Mouse (Mus musculus) gonadal fat pad, adult 2 months (tissue): ENCODE results near the gene Wwc1. TPM values are rescaled to one million over a fixed set of nuclear protein-coding genes. Genes with fewer than 3 reads are reported as not detected.

Source experiments
- DNase-seq: peaks from one replicate; pipeline ENCODE4 v3.0.0-alpha.2; 2012; ENCODE audit warnings: low read depth
- polyA plus RNA-seq: library from polyadenylated mRNA; depleted of rRNA; stranded (reverse); fragments of >200 nt; gene quantifications from 2 replicates; pipeline ENCODE4 v1.2.3, GENCODE M21; 2012

Wwc1 gene
- polyA plus RNA-seq, 1 experiment = 42.3 TPM

DNA sequence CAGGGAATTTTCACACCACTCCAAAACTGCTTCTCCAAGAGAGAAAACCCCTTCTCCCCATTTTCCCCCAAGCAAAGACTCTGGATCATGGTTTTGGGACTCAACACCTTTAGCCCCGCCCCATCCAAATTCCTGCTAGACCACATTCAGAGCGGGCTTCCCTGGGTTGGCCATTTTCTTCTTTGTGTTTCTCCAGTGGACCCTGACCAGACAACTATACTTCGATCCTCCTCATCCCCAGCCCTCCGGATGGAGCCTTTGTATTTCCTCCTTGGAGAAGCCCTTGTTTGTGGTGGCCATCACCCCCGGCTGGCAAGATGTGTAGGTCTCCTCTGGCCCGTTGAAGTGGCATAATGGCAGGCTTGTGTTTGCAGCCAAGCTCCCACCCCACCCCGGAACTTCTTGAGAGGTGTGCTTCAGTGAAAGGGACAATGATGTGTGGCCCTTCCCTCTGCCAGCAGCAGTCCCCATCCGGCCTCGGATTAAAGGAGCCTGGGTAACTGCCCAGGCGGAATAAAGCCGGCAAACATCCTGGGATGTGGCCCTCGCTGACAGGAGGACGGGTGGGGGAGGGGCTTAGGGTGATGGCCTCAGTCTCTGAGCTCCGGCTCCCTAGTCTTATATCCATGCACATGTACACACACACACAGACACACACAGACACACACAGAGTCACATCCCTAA is 46.8 kb downstream of the Wwc1 start:
- DNase-seq = no peak

DNA sequence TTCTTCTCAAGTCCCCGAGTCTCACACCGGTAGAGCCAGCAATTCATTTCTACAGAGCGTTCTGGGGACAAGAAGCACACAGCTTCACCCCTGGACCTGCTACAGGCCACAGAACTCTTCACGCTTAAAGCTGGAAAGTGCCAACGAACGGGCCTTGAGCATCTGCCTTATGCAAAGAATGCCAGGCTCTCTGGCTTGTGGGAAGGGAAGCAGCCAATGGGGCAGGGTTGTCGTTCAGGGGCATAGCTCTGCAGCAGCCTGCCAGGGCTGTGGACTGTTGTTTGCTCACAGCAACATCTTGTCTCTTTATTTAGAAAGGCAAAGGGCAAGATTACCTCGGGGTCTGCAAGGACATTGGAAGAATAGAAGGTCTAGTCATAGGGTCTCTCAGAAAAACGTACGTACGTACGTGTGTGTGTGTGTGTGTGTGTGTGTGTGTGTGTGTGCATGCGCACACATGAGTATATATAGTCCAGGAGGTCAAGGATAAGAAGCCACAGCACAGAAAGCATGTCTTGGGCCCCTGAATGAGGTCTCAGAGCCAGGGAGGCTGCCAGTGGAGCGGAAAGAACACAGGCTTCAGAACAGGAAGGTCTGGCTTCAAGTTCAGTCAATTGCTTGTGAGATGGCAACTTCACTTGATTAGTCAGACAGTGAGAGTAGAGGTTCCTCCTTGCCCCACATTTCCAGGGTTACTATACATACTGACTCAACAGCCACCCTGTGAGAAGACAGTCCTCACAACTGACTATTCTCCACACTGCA is 48.0 kb downstream of the Wwc1 start:
- DNase-seq = no peak

DNA sequence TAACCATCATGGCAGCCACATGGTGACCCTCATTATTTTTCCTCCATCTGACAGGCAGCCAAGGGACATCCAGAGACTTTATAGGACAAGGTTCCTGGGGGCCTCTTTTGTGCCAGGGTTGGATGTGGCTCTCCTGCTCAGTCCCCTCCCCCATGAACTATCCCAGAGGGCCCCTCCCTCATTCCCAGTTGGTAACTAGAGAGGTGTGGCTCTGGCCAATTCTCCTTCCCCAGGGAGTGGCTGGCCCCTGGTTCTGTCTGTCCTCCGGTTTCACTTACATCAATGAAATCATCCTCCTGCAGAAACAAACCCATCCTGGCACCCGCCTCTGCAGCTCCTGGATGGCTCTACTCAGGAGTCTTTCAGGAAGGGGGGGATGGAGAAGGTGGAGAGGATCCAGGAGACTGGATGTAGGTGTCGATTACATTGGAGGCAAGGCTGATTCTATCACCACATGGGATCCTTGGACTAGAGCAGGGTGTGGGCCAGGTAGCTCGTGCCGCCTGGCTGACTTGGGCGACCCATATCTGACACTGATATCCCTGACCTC is 49.7 kb downstream of the Wwc1 start:
- no peak for DNase-seq

DNA sequence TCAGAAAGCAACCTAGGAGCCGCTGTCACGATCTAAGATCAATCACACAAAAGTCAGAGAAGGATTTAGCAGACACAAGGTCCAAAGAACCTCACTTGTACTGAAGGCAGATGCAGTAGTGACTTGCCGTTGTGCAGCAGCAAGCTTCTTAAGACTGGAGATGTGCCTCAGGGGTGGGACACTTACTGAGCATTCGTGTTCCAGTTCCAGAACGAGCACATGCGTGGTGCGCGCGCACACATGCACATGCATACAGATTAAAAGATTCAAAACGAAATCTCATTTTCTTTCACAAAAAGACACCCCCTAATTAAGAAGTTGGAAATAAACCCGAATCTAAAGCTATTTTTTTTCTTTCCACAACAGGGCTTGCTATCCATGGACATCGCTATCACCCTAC is 51.9 kb downstream of the Wwc1 start:
- no peak for DNase-seq

DNA sequence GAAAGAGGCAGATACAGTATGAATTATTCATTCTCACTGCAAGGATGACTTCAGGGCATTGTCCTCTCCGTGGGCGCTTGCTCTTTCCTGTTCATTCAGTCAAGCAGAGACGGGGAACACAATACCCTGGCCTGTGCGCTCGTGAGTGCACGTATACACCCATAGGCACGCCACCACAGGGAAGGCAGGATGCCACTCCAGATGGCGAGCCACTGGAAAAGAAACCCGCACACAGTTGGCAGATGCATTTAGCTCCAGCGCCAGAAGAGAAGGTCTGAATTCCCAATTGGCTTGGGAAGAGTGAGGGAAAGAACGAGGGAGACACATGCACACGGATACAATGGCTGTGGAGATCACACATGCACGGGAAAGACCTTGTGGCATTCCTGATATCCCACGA is 53.0 kb downstream of the Wwc1 start:
- no peak for DNase-seq

DNA sequence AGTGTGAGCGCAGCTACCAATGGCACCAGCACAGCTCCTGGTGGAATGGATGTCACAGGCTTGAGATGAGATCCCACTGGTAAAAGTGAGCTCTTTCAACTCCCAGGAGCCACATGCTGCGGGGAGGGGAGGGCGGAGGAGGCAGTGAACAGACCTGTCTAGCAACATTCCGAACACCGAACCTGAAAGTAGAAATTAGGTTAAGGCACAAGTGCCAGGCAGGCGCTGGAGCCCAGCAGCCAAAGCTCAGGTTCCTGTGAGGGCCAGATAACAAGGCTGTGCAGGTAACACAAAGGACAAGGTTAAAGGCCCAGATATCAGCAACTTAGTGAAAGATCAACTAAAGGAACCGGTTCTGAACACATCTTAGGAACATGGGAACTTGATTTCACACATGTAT is 54.7 kb downstream of the Wwc1 start:
- DNase-seq = peak; percentile 83

DNA sequence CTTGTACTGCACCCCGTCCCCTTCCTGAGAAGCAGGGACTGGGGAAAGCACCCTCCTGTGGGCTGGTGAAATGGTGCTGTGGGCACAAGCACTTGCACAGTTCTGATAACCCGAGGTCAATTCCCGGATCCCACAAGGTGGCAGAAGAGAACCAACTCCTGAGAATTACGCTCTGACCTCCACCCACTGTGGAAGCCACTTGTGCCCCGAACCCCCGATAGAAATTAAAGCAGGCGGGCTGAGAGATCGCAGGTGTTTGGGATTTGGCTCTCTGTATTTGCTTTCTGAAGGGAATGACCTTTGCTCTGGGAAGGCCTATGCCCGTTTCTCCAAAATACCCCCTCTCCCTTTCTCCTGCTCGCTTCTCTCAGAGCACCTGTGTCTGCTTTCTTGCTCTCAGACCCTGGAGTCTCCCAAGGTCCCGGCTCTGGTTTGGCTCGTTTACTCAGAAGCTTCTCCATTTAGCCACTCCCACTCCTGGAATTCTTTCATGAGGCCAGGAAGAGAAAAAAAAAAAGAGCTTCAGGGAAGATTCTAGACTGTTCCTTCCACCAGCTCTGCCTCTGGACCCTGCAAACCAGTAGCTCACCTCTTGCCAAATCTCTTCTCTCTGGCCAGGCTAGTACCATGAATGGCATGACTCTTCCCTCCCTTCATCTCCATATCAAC is 58.0 kb downstream of the Wwc1 start:
- no peak for DNase-seq

DNA sequence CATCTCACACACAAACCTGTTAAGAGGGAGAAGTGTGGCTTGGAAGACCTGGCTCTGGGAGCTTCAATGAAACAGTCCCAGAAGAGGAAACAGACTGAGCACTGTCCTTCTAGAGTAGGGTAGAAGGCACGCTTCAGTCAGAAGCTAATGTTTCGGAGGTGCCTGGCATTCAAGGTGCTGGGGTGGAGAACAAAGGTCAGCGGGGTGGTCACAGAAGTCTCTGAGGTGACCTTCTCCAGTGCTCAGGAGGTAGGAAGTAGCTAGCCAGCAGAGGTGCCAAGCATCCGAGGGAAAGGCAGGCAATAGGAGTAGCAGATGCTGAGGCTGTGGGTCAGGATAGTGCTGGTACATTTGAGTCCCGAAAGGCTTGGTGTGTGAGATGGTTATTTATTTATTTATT is 59.6 kb downstream of the Wwc1 start:
- no peak for DNase-seq

DNA sequence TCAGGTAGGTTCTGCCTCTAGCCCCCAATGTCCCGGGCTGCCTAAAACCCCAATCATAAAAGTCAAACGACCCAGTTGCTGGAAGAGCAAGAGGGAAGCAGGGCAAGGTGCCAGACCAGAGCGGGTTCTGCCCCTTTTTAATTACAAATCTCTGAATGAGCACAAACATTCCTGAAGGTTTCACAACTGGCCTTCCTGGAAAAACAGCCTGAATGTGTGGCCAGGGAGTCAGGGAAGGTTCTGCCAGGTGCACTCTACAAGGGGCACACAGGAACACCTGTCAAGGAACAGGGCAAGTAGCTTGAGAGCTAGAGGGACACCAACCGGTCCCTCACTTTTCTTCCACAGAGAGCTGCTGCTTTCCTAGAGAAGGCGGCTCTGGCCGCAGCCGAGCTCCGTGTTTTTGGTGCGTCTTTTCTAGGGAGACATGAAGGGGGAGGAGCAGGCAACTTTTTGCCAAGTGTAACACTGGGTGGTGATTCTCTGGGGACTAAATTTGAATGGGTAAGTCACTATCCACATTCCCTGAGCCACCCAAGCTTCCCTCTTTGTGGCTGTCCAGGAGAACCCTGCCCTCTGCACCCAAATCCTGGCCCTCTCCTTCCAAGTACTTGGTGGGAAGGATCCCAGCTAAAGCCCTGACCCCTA is 60.3 kb downstream of the Wwc1 start:
- peak; percentile 71 for DNase-seq

DNA sequence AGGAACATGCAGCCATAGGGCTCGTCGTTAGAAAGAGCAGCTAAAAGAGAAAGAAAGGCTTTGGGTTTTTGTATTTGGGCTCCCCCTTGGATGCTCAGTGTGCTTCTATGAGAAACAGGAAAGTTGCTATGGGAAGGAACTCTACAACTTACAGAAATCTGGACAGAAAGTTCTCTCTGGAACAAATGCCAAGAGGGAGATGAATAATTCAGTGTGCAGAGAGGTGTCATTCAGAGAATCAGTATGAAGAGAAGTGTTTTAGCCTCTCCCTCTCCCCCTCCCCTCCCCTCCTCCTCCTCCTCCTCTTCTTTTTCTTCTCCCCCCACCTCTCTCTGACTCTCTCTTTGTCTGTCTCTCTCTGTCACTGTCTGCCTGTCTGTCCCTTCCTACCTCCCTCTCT is 60.9 kb downstream of the Wwc1 start:
- DNase-seq = no peak

DNA sequence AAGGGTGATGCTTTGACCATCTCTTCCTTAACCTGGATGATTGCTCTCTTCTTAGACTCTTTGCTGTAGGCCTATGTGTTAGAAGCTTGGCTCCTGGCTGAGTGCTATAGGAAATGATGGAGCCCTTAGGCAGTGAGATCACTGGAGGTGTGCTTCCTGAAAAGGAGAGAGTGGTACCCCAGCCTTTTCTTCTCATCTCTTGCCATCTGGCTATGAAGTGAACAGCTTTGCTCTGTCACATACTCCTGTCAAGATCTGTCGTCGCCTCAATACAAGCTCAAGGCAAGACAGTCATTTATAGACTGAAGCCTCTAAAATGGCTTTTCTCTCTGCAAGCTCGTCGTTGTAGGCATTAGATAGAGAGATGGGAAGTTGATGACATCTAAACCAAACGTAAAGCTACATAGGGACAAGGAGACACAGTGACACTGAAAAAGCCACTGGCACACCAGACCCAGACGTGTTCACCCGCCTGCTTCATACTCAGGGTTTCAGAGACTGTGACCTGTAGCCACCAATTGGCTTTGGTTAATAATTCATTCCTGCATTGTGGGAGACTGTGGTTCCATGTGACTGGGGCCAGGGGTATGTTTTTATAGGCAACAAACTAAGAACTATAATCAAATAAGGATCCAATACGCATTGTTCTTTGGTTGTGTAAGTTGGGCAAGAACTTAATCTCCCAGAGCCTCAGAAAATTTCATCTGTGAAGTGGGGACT is 63.7 kb downstream of the Wwc1 start:
- no peak for DNase-seq

DNA sequence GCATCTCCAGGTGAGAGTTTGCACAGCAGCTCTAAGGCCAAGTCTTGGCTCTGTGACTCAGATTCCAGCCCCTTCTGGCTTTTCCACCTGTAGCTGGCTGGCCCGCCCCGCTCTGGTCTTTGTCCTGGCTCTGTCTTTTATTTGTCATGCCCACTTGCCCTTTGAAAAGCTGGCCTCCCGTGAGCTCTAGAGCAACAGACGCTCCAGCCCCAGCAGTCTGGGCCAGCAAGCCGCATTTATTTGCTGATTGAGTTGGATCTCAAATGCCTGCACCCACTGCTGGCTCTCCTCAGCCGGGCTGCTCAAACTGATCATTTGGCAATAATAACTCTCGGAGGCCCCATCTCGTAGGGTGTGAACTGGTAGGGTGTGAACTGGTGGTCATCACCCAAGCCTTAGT is 64.8 kb downstream of the Wwc1 start:
- no peak for DNase-seq

DNA sequence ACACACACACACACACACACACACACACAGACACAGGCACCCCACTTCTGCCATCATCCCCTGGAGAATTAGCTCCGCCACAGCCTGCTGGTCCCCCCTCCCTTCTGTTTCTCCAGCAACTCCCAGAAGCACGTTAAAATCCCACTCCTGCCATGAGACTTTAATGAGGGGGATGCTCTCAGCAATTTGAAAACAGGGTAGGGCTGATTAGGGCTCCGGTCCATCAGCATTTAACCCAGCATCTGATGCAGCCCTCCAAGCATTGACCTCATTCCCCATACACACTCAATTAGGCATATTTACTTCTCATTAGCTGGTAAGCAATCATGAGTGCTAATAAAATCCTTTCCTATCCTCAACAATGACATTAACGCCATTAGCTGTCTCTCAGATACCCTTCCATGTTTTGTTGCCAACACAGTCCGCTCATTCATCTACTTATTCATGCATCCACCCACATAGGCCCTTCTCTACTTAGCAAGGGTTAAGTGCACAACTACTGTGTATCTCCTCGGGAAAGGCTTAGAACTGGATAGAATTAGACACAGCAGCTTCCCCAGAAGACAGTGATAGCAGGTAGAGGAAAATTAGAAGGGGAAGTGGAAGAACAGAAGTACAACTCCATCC is 66.8 kb downstream of the Wwc1 start:
- DNase-seq = no peak

DNA sequence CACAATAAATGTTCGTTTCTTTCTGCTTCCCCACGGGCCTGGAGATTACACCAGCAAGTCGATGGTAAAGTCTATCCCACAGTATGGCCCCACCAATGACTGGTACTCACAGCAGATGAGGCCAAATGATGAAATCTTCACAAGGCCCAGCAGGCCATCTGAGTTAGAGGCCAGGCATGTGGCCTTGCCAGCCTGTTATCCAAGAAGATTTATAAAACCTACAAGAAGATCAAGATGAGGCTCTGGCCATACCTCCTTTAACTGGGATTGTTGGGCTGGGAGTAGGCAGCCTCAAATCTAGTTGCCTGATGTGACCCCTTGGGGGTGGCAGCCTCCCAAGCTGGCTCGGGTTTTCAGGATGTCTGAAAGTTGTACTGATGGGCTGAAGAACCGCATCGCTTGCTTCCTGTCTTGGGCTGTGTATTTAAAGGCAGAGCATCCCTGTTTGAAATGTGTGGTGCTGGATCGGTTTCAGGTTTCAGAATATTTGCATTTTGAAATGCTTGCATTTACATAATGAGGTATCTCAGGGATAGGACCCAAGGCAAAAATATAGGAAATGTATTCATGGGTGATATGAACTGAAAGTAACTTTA is 75.3 kb downstream of the Wwc1 start:
- DNase-seq = no peak

DNA sequence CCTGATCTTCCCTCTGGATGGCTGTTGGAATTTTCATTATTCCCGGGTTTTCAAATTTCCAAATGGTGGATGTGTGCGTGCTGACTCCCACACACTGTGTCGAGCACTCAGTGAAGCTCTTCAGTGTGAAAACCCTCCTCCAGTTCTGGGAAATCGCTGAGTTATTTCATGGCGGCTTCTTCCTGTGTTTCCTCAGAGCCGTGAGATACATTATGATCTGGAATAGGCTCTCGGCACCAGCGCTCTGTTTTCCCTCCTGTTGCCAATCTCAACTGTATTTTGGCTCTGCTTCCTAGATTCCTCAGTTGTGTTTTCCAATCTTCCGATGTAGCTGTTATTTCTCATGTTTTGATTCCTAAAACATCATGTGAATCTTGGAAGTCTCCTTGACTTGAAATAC is 77.2 kb downstream of the Wwc1 start:
- DNase-seq = no peak

DNA sequence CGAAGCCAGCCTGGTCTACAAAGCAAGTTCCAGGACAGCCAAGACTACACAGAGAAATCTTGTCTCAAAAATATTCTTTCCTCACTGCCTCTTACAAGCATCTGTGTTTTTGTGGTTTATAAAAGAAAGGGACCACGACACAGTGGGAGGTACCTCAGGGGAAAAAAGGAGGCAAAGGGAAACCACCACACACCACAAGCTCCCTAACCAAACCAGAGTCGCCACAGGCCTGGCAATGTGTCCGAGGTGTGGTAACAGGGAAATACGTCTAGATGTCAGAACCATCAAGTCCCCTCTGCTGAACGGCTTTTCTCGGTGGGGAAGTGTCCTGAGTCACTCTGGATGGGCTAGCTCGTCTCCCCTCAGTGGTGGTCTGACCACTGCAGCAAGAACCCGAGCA is 80.4 kb downstream of the Wwc1 start:
- DNase-seq = no peak

DNA sequence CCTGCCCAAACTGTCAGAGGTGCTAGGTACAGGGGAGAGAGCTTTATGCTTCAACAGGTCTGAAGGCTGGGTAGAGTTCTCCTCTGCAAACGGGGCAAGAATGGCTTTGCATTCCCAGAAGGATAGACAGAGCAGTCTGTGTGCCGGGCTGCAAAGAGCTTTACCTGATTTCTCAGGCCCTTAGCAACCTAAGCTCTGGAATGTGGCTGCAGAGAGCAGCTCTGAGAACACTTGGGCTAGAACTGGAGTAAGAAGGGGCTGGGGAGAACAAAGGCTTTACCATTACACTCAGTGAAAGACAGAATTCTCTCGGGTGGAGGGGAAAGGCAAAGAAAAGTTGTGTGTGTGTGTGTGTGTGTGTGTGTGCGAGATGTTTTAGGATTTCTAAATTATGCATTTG is 86.9 kb downstream of the Wwc1 start:
- DNase-seq = no peak

DNA sequence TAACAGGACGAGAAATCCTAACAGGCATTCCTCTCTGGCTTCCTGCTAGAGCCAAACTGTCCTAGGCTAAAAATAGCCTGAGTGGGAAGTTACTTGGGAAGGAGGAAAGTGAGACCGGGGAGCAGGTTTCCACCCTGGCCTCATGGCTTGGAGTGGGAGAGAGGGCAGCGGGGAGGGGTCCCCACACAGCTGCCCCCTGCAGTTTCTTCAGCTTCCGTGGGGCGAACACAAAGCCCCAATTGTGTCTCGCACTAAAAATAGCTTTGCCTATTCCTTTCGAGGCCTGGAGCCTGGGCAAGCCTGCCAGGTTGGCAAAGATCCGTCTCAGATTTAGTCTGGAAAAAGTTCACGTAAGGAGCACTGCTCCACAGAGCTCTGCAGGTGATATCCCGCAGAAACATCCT is 87.3 kb downstream of the Wwc1 start:
- DNase-seq = no peak

DNA sequence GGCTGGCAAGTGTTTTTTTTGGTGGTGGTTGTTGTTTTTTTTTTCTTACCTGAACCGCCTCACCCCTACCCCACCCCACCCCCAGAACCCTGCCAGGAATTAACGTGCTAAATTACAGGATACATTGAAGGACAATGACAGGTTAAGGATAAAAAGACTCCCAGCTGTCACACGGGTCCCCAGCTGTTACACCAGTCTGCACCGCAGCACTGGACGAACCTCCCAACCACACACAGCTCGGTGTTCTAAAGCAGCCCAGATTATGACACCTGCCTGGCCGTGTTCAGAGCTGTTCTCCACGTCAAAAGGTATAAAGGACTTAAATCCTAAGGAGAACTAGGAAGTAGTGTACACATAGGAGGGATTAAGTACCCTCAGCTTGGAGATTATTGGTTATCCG is 88.0 kb downstream of the Wwc1 start:
- no peak for DNase-seq

DNA sequence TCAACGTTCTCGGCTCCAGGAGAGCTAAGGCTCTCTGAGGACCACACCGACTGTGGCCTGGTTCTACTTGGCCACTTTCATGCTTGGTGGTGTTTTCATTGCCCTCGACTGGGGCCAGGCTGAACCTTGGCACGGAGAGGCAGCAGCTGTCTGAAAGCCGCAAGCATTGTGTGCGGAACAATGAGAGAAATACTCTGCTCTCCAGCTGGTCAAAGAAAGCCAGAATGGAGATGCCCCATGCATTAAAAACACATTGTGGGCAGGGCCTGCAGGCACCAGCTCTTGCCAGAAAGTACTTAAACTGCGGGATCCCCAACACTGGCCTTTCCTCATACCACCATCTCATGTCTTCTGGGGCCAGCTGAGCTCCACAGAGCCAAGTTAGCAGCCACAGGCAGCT is 91.5 kb downstream of the Wwc1 start:
- no peak for DNase-seq

DNA sequence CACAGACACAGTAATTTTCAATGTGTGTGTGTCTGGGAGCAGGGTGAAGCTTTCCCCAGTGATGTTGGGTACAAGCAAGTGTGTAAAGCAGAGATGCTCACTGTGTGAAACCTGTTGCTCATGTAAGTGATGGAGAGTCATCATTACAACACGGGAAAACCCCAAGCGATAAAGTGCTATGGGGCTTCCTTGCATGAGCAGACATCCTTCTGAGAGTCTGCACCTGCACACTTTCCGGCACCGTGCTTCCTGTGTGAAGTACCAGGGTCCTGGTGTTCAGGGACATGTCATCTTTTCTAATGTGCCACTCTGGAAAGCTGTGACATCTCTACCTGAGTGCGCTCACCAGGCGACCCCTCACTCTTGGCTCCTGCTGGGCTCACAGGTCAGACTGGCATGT is 97.5 kb downstream of the Wwc1 start:
- DNase-seq = no peak
